Mouse (Mus musculus): ENCODE results near the gene Ptpn3.
"Not testable (repeated sequence)": the region's sequence is repeated elsewhere in the genome, so short reads cannot be mapped to it uniquely, and the experiment has no call there.

Gene Ptpn3

GRCm38 (mm10) chr4:57299308-57299700 is 2.3 kb downstream of the Ptpn3 start:
- DNase-seq (ENCODE audit: low read depth, low spot score) = peak; percentile 9

- DNase-seq (ENCODE audit: low read depth, low spot score) = no peak
Measured at GRCm38 (mm10) chr4:57298181-57298580, 3.5 kb downstream of the Ptpn3 start.

GRCm38 (mm10) chr4:57294971-57295656 is 6.5 kb downstream of the Ptpn3 start:
- DNase-seq (ENCODE audit: low read depth, low spot score) = peak; percentile 93

GRCm38 (mm10) chr4:57292670-57293069 is 9.0 kb downstream of the Ptpn3 start:
- no peak for DNase-seq (ENCODE audit: low read depth, low spot score)

- no peak for DNase-seq (ENCODE audit: low read depth, low spot score)
Measured at GRCm38 (mm10) chr4:57290049-57290448, 11.6 kb downstream of the Ptpn3 start.

- peak; percentile 53 for DNase-seq (ENCODE audit: low read depth, low spot score)
Measured at GRCm38 (mm10) chr4:57287808-57288207, 13.8 kb downstream of the Ptpn3 start.

GRCm38 (mm10) chr4:57285251-57285650 is 16.4 kb downstream of the Ptpn3 start:
- DNase-seq (ENCODE audit: low read depth, low spot score) = no peak

- DNase-seq (ENCODE audit: low read depth, low spot score) = no peak
Measured at GRCm38 (mm10) chr4:57283189-57283588, 18.4 kb downstream of the Ptpn3 start.

GRCm38 (mm10) chr4:57282630-57283029 is 19.0 kb downstream of the Ptpn3 start:
- DNase-seq (ENCODE audit: low read depth, low spot score) = no peak

- no peak for DNase-seq (ENCODE audit: low read depth, low spot score)
Measured at GRCm38 (mm10) chr4:57282179-57282578, 19.5 kb downstream of the Ptpn3 start.

- DNase-seq (ENCODE audit: low read depth, low spot score) = peak; percentile 11
Measured at GRCm38 (mm10) chr4:57280888-57281287, 20.7 kb downstream of the Ptpn3 start.

GRCm38 (mm10) chr4:57279229-57279628 is 22.4 kb downstream of the Ptpn3 start:
- no peak for DNase-seq (ENCODE audit: low read depth, low spot score)

- DNase-seq (ENCODE audit: low read depth, low spot score) = no peak
Measured at GRCm38 (mm10) chr4:57278812-57279211, 22.8 kb downstream of the Ptpn3 start.

- DNase-seq (ENCODE audit: low read depth, low spot score) = no peak
Measured at GRCm38 (mm10) chr4:57277671-57278070, 24.0 kb downstream of the Ptpn3 start.

GRCm38 (mm10) chr4:57275116-57275743 is 26.4 kb downstream of the Ptpn3 start:
- DNase-seq (ENCODE audit: low read depth, low spot score) = peak; percentile 77

GRCm38 (mm10) chr4:57273532-57274502 is 27.8 kb downstream of the Ptpn3 start:
- DNase-seq (ENCODE audit: low read depth, low spot score) = no peak

GRCm38 (mm10) chr4:57270991-57271390 is 30.6 kb downstream of the Ptpn3 start:
- DNase-seq (ENCODE audit: low read depth, low spot score) = no peak

- not testable (repeated sequence) for DNase-seq (ENCODE audit: low read depth, low spot score)
Measured at GRCm38 (mm10) chr4:57270489-57270888, 31.1 kb downstream of the Ptpn3 start.

GRCm38 (mm10) chr4:57269344-57269743 is 32.3 kb downstream of the Ptpn3 start:
- no peak for DNase-seq (ENCODE audit: low read depth, low spot score)

- no peak for DNase-seq (ENCODE audit: low read depth, low spot score)
Measured at GRCm38 (mm10) chr4:57268330-57268729, 33.3 kb downstream of the Ptpn3 start.

- no peak for DNase-seq (ENCODE audit: low read depth, low spot score)
Measured at GRCm38 (mm10) chr4:57266389-57266788, 35.2 kb downstream of the Ptpn3 start.

- no peak for DNase-seq (ENCODE audit: low read depth, low spot score)
Measured at GRCm38 (mm10) chr4:57263695-57264094, 37.9 kb downstream of the Ptpn3 start.
